Mouse (Mus musculus): ENCODE results near the gene Ikzf1.

The Ikzf1 gene

GRCm38 (mm10) chr11:11763211-11763666 lies 78.4 kb downstream of the Ikzf1 start:
- in situ Hi-C loops (cut with MboI, MseI): no loop called here

DNA sequence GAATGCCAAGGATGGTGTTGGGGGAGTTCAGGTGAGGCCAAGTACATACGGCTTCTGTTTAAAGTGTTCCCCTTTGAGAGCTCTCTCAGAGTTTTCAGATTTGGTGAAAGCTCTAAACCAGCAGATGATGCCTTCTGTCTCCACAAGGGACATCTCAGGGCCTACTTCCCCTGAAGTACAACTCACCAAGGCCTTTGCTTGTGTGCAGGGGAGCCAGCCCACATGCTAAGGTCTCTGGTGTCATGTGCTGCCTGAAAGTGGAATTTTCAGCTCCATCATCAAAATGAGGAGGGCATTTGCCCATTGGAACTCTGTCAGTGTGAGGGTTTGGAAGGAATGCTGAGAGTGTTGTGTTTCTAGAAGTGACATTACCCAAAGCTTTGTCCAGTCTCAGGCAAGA lies 80.6 kb downstream of the Ikzf1 start:
- in situ Hi-C loops (cut with MboI, MseI): no loop called here

GRCm38 (mm10) chr11:11766105-11766504 lies 81.3 kb downstream of the Ikzf1 start:
- in situ Hi-C loops (cut with MboI, MseI): no loop called here

GRCm38 (mm10) chr11:11766736-11767135 lies 81.9 kb downstream of the Ikzf1 start:
- in situ Hi-C loops (cut with MboI, MseI): no loop called here

GRCm38 (mm10) chr11:11768057-11768456 lies 83.3 kb downstream of the Ikzf1 start:
- in situ Hi-C loops (cut with MboI, MseI): no loop called here

DNA sequence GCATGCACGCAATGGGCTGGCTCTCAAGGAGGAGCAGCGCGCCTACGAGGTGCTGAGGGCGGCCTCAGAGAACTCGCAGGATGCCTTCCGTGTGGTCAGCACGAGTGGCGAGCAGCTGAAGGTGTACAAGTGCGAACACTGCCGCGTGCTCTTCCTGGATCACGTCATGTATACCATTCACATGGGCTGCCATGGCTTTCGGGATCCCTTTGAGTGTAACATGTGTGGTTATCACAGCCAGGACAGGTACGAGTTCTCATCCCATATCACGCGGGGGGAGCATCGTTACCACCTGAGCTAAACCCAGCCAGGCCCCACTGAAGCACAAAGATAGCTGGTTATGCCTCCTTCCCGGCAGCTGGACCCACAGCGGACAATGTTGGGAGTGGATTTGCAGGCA lies 84.5 kb downstream of the Ikzf1 start:
- in situ Hi-C loops (cut with MboI, MseI): no loop called here

DNA sequence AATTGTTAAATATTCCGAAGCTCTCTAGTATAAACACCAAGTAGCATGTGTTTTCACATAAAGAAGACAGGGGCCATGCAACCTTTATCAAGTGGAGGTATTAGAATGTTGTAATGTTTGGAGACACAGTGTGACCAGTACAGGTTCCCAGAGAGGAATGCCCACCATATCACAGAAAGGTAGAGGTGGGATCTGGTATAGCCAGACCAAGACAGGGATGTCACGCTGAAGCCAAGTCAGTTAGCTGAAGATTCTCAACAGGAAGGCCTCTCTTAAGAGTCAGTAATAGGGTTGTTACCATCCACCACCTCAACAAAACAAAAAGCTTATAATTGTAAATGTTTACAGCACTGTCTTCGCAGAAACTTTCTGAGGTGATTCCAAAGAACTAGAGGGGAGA lies 85.9 kb downstream of the Ikzf1 start:
- in situ Hi-C loops (cut with MboI, MseI): no loop called here

DNA sequence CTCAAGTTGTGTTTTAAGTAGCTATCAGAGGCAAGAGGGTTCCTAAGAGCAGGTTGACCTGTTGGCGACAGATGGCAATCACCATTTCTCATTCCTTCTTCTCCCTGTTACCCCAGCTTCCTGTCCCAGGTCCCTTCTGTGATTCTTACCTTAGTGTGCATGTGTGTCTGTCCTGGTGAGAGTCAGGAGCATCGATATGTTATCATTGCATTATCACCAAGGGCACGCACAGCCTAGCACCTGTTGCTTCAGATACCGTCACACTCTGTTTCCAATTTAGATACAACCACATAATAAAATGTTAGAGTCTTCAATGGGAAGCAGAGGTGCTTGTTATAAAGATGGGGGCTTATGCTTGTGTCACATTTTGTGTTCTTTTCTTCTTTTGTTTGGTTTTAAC lies 87.4 kb downstream of the Ikzf1 start:
- in situ Hi-C loops (cut with MboI, MseI): no loop called here

GRCm38 (mm10) chr11:11774384-11774783 lies 89.6 kb downstream of the Ikzf1 start:
- in situ Hi-C loops (cut with MboI, MseI): no loop called here

- in situ Hi-C loops (cut with MboI, MseI): loop anchor here (25.0 kb wide), 2 partner anchors 313 to 538 kb away; partner anchors contain the start of genes Spata48 and Zpbp
Measured at GRCm38 (mm10) chr11:11774893-11775292, 90.1 kb downstream of the Ikzf1 start.

GRCm38 (mm10) chr11:11776071-11776821 lies 91.4 kb downstream of the Ikzf1 start:
- in situ Hi-C loops (cut with MboI, MseI): loop anchor here (25.0 kb wide), 2 partner anchors 314 to 539 kb away; partner anchors contain the start of genes Spata48 and Zpbp

- in situ Hi-C loops (cut with MboI, MseI): loop anchor here (25.0 kb wide), 2 partner anchors 314 to 539 kb away; partner anchors contain the start of genes Spata48 and Zpbp
Measured at GRCm38 (mm10) chr11:11776822-11777174, 92.0 kb downstream of the Ikzf1 start.

- in situ Hi-C loops (cut with MboI, MseI): loop anchor here (25.0 kb wide), 2 partner anchors 315 to 540 kb away; partner anchors contain the start of genes Spata48 and Zpbp
Measured at GRCm38 (mm10) chr11:11777246-11777645, 92.4 kb downstream of the Ikzf1 start.

DNA sequence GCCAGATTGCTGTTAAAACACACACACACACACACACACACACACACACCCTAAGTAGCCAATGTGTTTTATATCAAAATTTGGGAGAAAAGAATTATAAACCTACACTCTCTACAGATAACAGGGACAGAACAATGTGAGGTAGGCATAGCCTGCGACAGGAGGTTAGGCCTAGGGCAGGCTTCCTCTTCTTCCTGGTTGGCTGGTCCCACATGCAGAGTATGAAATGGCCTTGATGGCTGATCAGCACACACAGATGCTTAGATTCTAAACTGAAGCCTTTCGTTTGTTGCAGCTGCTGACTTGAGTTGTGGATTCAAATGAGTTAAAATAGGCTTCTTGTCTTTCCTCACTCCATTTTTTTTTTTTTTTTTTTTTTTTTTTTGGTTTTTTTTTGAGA lies 93.0 kb downstream of the Ikzf1 start:
- in situ Hi-C loops (cut with MboI, MseI): loop anchor here (25.0 kb wide), 2 partner anchors 315 to 540 kb away; partner anchors contain the start of genes Spata48 and Zpbp

- in situ Hi-C loops (cut with MboI, MseI): loop anchor here (25.0 kb wide), 2 partner anchors 316 to 541 kb away; partner anchors contain the start of genes Spata48 and Zpbp
Measured at GRCm38 (mm10) chr11:11778345-11778744, 93.5 kb downstream of the Ikzf1 start.

DNA sequence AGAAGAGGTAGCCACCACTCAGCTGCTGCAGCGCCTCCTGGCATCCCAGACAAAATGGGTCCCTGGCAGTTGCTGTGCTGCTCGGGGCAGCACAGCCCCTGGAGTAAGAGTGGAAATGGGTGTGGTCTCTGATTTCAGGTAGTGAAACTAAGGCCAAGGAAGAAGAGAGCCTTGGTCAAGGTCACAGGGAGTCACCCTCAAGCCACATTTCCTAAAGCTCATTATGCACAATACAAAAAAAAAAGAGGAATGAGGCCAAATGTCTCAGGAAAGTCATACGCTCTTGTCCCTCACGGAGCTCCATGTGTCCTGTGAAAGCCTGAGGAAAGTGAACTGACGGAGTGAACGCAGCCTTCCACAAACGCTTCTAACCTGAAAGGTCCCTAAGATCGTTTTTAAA lies 96.9 kb downstream of the Ikzf1 start:
- in situ Hi-C loops (cut with MboI, MseI): loop anchor here (25.0 kb wide), 2 partner anchors 319 to 544 kb away; partner anchors contain the start of genes Spata48 and Zpbp

- in situ Hi-C loops (cut with MboI, MseI): loop anchor here (25.0 kb wide), 2 partner anchors 323 to 548 kb away; partner anchors contain the start of genes Spata48 and Zpbp
Measured at GRCm38 (mm10) chr11:11785457-11785856, 100.7 kb downstream of the Ikzf1 start.

DNA sequence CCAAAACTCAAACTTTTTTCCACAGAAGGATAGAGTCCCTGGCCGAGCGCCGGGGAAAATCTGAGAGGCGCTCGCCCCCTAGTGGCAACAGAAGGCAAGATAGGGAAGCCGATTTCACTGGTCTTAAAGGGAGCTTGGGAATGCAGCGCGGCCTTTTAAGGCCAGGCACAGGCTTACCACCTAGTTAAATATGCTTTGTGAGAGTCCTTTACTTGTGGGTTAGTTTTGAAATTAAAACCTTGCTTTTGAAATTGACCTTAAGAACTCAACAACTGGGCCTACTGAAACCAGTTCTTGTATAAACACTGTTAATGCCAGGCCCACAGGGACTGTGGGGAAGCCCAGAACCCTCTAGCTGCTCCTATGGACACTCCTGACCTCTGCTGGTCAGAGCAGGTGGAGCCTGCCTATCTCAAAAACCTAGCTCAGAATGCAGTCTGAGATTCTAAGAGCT lies 103.7 kb downstream of the Ikzf1 start:
- in situ Hi-C loops (cut with MboI, MseI): loop anchor here (25.0 kb wide), 2 partner anchors 326 to 551 kb away; partner anchors contain the start of genes Spata48 and Zpbp

DNA sequence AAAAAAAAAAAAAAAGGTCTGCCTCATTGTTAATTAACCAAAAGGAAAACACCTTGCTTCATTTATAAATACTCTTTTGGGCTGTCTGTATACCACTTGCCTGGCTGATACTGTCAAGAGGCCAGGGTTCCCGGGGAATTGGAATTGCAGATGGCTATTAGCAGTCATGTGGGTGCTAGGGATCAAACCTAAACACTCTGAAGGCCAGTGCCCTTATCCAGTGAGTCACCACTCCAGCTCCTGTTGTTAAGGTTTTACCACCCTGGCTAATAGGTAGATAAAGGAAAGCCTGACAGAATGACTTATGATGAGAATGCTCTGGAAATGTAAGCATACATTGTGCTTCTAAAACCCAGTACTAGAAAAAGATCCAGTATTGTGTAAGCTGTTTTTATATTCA lies 109.8 kb downstream of the Ikzf1 start:
- in situ Hi-C loops (cut with MboI, MseI): loop anchor here (25.0 kb wide), 2 partner anchors 332 to 557 kb away; partner anchors contain the start of genes Spata48 and Zpbp

DNA sequence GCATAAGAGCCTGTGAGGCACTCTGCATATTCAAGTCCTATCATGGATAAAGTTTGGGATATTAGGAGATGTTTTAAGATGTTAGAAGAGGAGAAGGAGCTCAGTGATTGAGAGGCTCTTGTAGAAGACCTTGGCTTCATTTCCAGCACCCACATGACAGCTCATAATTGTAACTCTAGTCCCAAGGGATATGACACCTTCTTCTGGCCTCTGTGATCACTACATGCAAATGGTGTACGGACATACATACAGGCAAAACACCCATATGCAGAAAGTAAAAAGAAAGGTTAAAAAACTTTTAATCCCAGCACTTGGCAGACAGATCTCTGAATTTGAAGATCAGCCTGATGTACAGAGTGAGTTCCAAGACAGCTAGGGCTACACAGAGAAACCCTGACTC lies 113.9 kb downstream of the Ikzf1 start:
- in situ Hi-C loops (cut with MboI, MseI): loop anchor here (25.0 kb wide), 2 partner anchors 336 to 561 kb away; partner anchors contain the start of genes Spata48 and Zpbp

DNA sequence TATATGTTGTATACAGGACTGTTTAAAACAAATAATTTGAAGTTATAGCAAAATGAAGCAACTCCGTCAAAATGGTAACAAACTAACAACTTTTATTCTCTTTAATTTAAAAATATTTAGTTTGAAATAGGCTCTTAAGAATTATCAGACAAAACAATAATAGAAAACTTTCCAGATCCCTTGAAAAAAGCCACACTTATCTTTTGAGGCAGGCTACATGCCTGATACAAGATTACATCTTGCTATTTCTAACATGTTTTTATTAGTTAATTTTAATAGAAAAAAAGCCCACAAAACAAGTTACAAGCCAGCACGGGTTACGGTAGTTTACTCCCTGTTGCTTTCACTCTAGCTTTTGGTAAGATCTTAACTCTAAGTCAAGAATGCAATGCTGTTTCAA lies 115.5 kb downstream of the Ikzf1 start:
- in situ Hi-C loops (cut with MboI, MseI): no loop called here

GRCm38 (mm10) chr11:11801067-11801466 lies 116.3 kb downstream of the Ikzf1 start:
- in situ Hi-C loops (cut with MboI, MseI): no loop called here

DNA sequence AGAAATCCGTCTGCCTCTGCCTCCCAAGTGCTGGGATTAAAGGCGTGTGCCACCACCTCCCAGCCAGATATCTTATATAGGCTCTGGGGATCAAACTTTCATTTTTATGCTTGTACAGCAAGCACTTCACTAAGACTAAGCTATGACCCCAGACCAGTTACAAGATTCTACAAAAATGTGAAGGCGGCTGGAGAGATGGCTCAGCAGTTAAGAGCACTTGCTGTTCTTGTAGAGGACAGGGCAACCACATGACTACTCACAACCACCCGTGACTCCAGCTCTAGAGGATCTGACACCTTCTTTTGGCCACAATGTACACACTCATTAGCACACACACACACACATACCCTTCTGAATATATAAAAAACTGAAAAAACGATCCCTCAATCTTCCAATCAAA lies 119.6 kb downstream of the Ikzf1 start:
- in situ Hi-C loops (cut with MboI, MseI): no loop called here
